Mouse (Mus musculus): ENCODE results near the gene Dirc2. TPM values are rescaled to one million over a fixed set of nuclear protein-coding genes. Genes with fewer than 3 reads are reported as not detected.

Gene Dirc2
- total and polyA plus RNA-seq, 2 experiments from 2014 or later = 35.5 to 70.8 TPM

- Histone ChIP-seq H3K4me1 (ENCODE audit: insufficient read depth, low read length) (peaks cover 5% of the 10 kb centered on the region; the same call in 1 of the 2 replicates), H3K9me3 (ENCODE audit: low read length) (no peaks in the 10 kb centered on the region), H3K27me3 (ENCODE audit: insufficient read depth, low read length) (no peaks in the 10 kb centered on the region), H3K4me3 (ENCODE audit: low read length) (no peak overlapping the region), H3K4me2 (ENCODE audit: low read depth, low read length) (no peak overlapping the region), H3K27ac (no peak overlapping the region), H3K36me3 (ENCODE audit: insufficient read depth, low read length) (no peaks in the 10 kb centered on the region), H3K9ac (replicated peaks; ENCODE audit: low read length) (no peak overlapping the region)
- ATAC-seq = no peak
- TF ChIP-seq CTCF (IDR thresholded peaks at IDR 0.05; ENCODE audit: low read depth) = no peak
- WGBS = 62% methylated on average over 6 of the region's 6 CpGs
- no peak for DNase-seq (ENCODE audit: low spot score)
These were observed 28.2 kb downstream of the Dirc2 start for GRCm38 (mm10) chr16:35740943-35741342.

- 84% methylated on average over 12 of the region's 12 CpGs for WGBS
- DNase-seq (ENCODE audit: low spot score) = no peak
- ATAC-seq = no peak
- Histone ChIP-seq H3K36me3 (ENCODE audit: insufficient read depth, low read length) (no peaks in the 10 kb centered on the region), H3K27me3 (ENCODE audit: insufficient read depth, low read length) (no peaks in the 10 kb centered on the region), H3K4me3 (ENCODE audit: low read length) (no peak overlapping the region), H3K4me2 (ENCODE audit: low read depth, low read length) (no peak overlapping the region), H3K27ac (no peak overlapping the region), H3K4me1 (ENCODE audit: insufficient read depth, low read length) (peaks cover 5% of the 10 kb centered on the region; the same call in 1 of the 2 replicates), H3K9me3 (ENCODE audit: low read length) (no peaks in the 10 kb centered on the region), H3K9ac (replicated peaks; ENCODE audit: low read length) (no peak overlapping the region)
- no peak for TF ChIP-seq CTCF (IDR thresholded peaks at IDR 0.05; ENCODE audit: low read depth)
These were observed 28.8 kb downstream of the Dirc2 start for GRCm38 (mm10) chr16:35740357-35740756.

GRCm38 (mm10) chr16:35739548-35739947 lies 29.6 kb downstream of the Dirc2 start:
- DNase-seq (ENCODE audit: low spot score) (no peak), ATAC-seq (no peak)
- Histone ChIP-seq H3K36me3 (ENCODE audit: insufficient read depth, low read length) (no peaks in the 10 kb centered on the region), H3K4me3 (ENCODE audit: low read length) (no peak overlapping the region), H3K27me3 (ENCODE audit: insufficient read depth, low read length) (no peaks in the 10 kb centered on the region), H3K27ac (no peak overlapping the region), H3K9ac (replicated peaks; ENCODE audit: low read length) (no peak overlapping the region), H3K9me3 (ENCODE audit: low read length) (no peaks in the 10 kb centered on the region), H3K4me1 (ENCODE audit: insufficient read depth, low read length) (peaks cover 5% of the 10 kb centered on the region; the same call in 1 of the 2 replicates), H3K4me2 (ENCODE audit: low read depth, low read length) (no peak overlapping the region)
- TF ChIP-seq CTCF (IDR thresholded peaks at IDR 0.05; ENCODE audit: low read depth) = no peak
- WGBS = 79% methylated on average over 1 of the region's 1 CpGs

GRCm38 (mm10) chr16:35738096-35738767 lies 30.9 kb downstream of the Dirc2 start:
- TF ChIP-seq CTCF (IDR thresholded peaks at IDR 0.05; ENCODE audit: low read depth) = no peak
- Histone ChIP-seq H3K9ac (replicated peaks; ENCODE audit: low read length) (no peak overlapping the region), H3K27ac (no peak overlapping the region), H3K4me3 (ENCODE audit: low read length) (no peak overlapping the region), H3K27me3 (ENCODE audit: insufficient read depth, low read length) (no peaks in the 10 kb centered on the region), H3K36me3 (ENCODE audit: insufficient read depth, low read length) (no peaks in the 10 kb centered on the region), H3K4me1 (ENCODE audit: insufficient read depth, low read length) (peaks cover 5% of the 10 kb centered on the region; the same call in 1 of the 2 replicates), H3K4me2 (ENCODE audit: low read depth, low read length) (no peak overlapping the region), H3K9me3 (ENCODE audit: low read length) (no peaks in the 10 kb centered on the region)
- ATAC-seq = 0 out of 2 replicates have a peak, but pooled peaks have one; percentile 24
- WGBS = 53% methylated on average over 7 of the region's 7 CpGs
- no peak for DNase-seq (ENCODE audit: low spot score)

- DNase-seq (ENCODE audit: low spot score) = peak; percentile 57
- no peak overlapping the region for H3K9ac ChIP-seq (replicated peaks; ENCODE audit: low read length)
- H3K27me3 ChIP-seq (ENCODE audit: insufficient read depth, low read length) = no peaks in the 10 kb centered on the region
- ATAC-seq = no peak
- no peaks in the 10 kb centered on the region for H3K9me3 ChIP-seq (ENCODE audit: low read length)
- H3K4me2 ChIP-seq (ENCODE audit: low read depth, low read length) = no peak overlapping the region
- no peak overlapping the region for H3K27ac ChIP-seq
- no peak overlapping the region for H3K4me3 ChIP-seq (ENCODE audit: low read length)
- no peaks in the 10 kb centered on the region for H3K36me3 ChIP-seq (ENCODE audit: insufficient read depth, low read length)
- peak; percentile 77 for TF ChIP-seq CTCF (IDR thresholded peaks at IDR 0.05; ENCODE audit: low read depth)
- H3K4me1 ChIP-seq (ENCODE audit: insufficient read depth, low read length) = peaks cover 5% of the 10 kb centered on the region; the same call in 1 of the 2 replicates
- WGBS = 18% methylated on average over 6 of the region's 6 CpGs
These were observed 35.1 kb downstream of the Dirc2 start for GRCm38 (mm10) chr16:35734038-35734437.

GRCm38 (mm10) chr16:35732096-35732495 lies 37.1 kb downstream of the Dirc2 start:
- no peaks in the 10 kb centered on the region for H3K4me1 ChIP-seq (ENCODE audit: insufficient read depth, low read length)
- H3K9ac ChIP-seq (replicated peaks; ENCODE audit: low read length) = no peak overlapping the region
- no peak for TF ChIP-seq CTCF (IDR thresholded peaks at IDR 0.05; ENCODE audit: low read depth)
- no peaks in the 10 kb centered on the region for H3K9me3 ChIP-seq (ENCODE audit: low read length)
- no peaks in the 10 kb centered on the region for H3K27me3 ChIP-seq (ENCODE audit: insufficient read depth, low read length)
- ATAC-seq = no peak
- no peak overlapping the region for H3K27ac ChIP-seq
- 50% methylated on average over 7 of the region's 7 CpGs for WGBS
- no peak overlapping the region for H3K4me2 ChIP-seq (ENCODE audit: low read depth, low read length)
- H3K4me3 ChIP-seq (ENCODE audit: low read length) = no peak overlapping the region
- no peaks in the 10 kb centered on the region for H3K36me3 ChIP-seq (ENCODE audit: insufficient read depth, low read length)
- no peak for DNase-seq (ENCODE audit: low spot score)

- Histone ChIP-seq H3K4me3 (ENCODE audit: low read length) (no peak overlapping the region), H3K4me1 (ENCODE audit: insufficient read depth, low read length) (no peaks in the 10 kb centered on the region), H3K9ac (replicated peaks; ENCODE audit: low read length) (no peak overlapping the region), H3K27ac (no peak overlapping the region), H3K4me2 (ENCODE audit: low read depth, low read length) (no peak overlapping the region), H3K9me3 (ENCODE audit: low read length) (no peaks in the 10 kb centered on the region), H3K27me3 (ENCODE audit: insufficient read depth, low read length) (no peaks in the 10 kb centered on the region), H3K36me3 (ENCODE audit: insufficient read depth, low read length) (no peaks in the 10 kb centered on the region)
- TF ChIP-seq CTCF (IDR thresholded peaks at IDR 0.05; ENCODE audit: low read depth) = no peak
- WGBS = 35% methylated on average over 8 of the region's 8 CpGs
- peak; percentile 91 for ATAC-seq
- DNase-seq (ENCODE audit: low spot score) = peak; percentile 38
These were observed 39.9 kb downstream of the Dirc2 start for GRCm38 (mm10) chr16:35729151-35729738.

Data from hindbrain, postnatal 0 days (tissue).